Mouse (Mus musculus): Measurements from ENCODE around the gene Paox.
"Not testable (repeated sequence)": the region's sequence is repeated elsewhere in the genome, so short reads cannot be mapped to it uniquely, and the experiment has no call there.

Gene Paox

DNA sequence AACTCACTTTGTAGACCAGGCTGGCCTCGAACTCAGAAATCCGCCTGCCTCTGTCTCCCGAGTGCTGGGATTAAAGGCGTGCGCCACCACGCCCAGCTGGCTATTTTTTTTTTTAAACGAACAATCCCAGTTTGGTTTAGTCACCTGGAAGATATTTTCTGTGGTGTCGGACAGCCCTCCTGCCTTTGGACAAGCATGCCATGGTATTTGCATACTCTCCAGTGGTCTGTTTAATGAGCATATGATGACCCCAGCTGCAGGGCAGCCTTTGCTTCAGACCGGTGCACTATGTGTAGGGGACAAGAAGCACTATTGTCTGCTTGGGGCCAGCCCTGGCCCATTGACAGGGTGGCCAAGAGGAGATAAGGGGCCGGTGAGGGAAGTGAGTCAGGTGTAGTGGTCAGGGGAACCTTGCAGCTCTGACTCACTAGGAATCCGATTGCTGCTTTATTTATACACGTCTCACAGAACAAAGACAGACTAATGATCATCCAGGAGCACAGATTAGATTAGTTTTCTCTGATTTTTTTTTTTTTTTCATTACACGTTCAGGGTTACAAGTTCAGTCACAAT lies 5.8 kb downstream of the Paox start:
- no peak for DNase-seq

GRCm38 (mm10) chr7:140122765-140123164 lies 7.2 kb downstream of the Paox start:
- no peak for DNase-seq

DNA sequence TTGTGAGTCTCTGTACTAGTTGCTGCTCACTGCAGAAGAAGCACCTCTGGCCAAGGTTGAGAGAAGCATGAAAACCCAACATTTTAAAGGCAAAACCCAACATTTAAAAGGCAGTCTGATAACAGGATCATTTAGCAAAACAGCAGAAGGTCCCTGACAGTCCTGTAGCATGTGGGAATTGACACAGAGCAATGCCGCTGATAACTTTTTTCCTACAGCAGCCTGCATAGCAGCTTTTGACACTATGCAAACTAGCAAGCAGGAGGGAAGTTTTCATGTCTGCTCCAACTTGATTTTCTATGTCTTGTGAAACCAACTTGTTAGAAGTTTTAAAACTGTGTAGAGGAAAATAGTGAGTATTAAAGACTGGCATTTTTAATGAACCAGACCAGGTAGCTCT lies 8.8 kb downstream of the Paox start:
- DNase-seq, result no peak

GRCm38 (mm10) chr7:140125278-140126021 lies 9.9 kb downstream of the Paox start:
- peak; percentile 87 to 93 for DNase-seq

DNA sequence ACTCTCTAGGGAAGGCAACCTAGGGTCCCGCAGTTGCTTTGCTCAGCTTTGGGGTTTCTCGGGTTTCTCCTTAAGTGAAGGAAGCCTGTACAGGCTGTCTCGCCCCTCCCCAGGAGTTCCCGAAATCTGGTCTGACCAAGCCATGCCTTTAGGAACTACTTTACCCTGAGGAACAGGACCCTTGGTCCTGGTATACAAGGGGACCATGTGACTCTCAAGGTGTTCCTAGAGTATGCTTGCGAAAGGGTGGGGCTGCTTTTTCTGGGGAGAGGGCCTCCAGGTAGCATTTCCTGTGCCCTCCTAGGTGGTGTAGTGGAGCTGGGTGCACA lies 10.4 kb downstream of the Paox start:
- DNase-seq, result no peak

GRCm38 (mm10) chr7:140126934-140127333 lies 11.3 kb downstream of the Paox start:
- no peak for DNase-seq

GRCm38 (mm10) chr7:140127911-140128310 lies 12.3 kb downstream of the Paox start:
- DNase-seq, result no peak

GRCm38 (mm10) chr7:140132184-140132583 lies 16.6 kb downstream of the Paox start:
- DNase-seq, result not testable (repeated sequence)

GRCm38 (mm10) chr7:140134033-140134432 lies 18.4 kb downstream of the Paox start:
- DNase-seq, result not testable (repeated sequence)

- DNase-seq, result no peak
These were observed 19.6 kb downstream of the Paox start for GRCm38 (mm10) chr7:140135106-140135770.

DNA sequence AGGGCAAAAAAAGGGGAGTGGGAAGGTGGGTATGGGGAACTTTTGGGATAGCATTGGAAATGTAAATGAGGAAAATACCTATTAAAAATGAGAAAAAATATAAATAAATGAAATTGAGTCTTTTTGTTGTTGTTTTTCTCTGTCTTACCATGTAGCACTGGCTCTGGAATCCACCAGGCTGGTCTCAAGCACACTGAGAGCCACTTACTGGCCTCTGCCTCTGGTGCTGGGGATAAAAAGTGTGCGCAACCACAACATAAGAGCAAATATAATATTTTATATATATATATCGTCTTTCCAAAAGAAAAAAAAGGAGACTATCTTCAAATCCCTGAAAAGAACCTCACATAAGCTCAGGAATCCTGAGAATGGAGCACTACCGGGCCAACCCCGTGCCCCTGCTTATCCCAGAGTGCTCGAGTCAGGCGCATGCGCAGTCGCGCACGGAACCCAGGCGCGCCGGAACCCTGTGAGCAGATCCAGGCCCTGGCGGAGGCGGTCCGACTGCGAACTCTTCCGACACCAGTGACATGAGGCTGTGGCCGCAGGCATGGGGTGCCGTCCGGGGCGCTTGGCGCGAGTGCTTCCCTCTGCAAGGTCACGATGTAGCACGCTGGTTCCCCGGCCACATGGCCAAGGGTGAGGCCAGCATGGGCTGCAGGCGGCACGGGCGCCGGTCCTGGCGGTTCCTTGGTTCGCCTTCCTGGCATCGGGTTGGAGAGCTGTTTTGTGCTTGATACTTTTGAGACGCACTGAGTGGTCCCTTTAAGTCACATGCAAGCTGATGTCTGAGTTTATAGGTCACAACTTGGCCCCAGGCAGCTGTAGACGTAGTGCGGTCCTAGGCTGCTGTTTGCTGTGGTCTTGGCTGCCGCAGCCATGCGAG lies 21.8 kb downstream of the Paox start, which contains the start of gene Mtg1:
Mtg1 (plus strand) TSS at position 430 of the 886 bp plus-strand sequence.
- DNase-seq, result peak; percentile 97 to 99

- no peak for DNase-seq
These were observed 22.4 kb downstream of the Paox start for GRCm38 (mm10) chr7:140138021-140138310.

DNA sequence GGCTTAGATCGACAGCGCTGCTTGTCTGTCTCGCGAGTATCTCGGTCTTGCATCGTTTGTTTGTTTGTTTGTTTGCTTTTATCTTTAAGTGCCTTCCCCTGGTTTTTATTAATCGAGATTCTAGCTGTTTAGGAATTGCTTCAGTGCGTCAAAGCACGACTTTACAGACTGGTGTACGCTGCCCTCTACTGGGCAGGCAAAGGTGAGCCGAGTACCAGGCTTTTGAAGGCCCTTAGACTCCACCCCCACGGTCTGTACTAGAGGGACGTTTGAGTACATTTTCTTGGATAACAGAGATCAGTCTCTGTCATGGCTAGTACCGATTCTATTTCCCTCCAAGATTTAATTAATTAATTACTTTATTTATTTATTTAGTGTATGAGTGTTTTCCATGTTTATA lies 25.8 kb downstream of the Paox start:
- peak; percentile 71 to 76 for DNase-seq

DNA sequence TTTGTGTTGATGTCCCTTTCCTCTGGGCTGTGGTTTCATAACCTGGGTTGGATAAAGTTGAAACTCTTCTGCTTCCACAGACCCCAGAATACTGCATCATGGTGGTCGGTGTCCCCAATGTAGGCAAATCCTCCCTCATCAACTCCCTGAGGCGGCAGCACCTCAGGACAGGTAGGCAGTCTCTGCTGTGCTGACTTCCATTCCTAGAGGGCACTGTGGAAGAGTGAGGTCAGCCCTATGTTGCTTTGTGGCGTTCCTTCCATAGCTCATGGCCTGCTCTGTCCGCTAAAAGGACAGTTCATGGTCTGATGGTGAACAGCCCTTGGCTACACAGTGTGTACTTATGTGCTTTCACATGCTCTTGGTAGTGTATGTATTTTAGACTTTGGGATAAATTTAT lies 29.0 kb downstream of the Paox start:
- no peak for DNase-seq

GRCm38 (mm10) chr7:140153383-140153782 lies 37.8 kb downstream of the Paox start:
- DNase-seq, result peak; percentile 62

DNA sequence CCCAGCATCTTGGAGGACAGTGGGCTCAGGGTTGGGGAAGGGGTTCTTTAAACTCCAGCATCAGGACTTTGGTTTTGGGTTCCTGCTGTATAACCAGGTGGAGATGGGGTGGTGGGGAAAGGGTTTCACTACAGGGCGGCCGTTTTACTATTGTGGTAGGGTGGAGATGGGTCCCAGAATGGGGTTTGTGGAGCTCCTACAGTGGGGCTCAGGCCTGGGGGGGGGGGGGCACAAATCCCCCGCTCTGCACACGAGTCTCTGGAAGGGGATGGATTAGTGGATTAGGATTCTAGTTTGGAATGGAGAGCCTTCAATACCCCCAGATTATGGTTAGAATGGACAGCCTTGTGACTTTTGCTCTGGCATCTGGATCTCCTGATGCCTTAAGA lies 38.2 kb downstream of the Paox start:
- no peak for DNase-seq

- peak; percentile 70 to 74 for DNase-seq
These were observed 38.8 kb downstream of the Paox start, which contains the start of gene Sprn for GRCm38 (mm10) chr7:140154218-140154927. Gene Sprn (minus strand): TSS chr7:140154877.

DNA sequence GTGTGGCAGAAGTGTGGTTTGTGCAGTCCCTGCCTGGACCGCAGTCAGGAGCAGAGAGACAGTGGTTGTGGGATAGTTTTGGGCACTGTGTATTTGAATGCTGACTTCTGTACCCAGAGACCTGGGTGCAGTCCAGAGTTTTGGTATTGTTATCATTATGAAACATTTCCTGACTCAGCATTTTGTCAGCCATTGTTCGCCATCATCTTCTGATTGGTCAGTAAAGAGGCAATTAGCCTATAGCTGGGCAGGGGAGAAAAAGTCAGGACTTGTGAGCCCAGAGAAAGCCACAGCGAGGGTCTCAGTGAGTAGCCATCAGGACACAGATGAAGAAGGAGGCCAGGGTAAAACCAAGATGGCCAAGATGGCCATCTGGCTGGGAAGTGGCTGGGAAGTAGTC lies 44.8 kb downstream of the Paox start:
- DNase-seq, result no peak

DNA sequence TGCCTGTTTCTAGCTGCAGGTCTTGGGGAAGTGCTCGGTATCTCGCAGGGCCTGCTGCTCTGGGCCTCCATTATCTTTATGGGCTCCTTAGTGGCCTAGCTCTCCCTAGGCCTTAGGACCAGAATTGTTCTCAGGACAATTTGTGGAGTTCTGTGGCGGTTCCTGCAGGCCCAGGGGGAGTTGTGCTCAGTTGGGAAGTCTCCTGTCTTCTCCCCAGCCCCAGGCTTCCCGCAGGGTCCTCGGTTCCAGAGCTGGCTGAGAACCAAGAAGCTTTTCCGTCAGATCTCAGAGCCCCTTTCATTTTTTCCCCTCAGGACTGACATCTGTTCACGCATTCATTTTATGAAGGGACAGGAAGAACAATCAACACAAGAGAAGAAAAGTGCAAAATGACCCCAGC lies 49.1 kb downstream of the Paox start, which contains the start of gene Olfr522:
Olfr522 (minus strand) TSS at position 101 of the 400 bp plus-strand sequence.
- DNase-seq, result no peak

- DNase-seq, result no peak
These were observed 52.4 kb downstream of the Paox start for GRCm38 (mm10) chr7:140167950-140168349.

GRCm38 (mm10) chr7:140169386-140169785 lies 53.8 kb downstream of the Paox start:
- DNase-seq, result no peak

DNA sequence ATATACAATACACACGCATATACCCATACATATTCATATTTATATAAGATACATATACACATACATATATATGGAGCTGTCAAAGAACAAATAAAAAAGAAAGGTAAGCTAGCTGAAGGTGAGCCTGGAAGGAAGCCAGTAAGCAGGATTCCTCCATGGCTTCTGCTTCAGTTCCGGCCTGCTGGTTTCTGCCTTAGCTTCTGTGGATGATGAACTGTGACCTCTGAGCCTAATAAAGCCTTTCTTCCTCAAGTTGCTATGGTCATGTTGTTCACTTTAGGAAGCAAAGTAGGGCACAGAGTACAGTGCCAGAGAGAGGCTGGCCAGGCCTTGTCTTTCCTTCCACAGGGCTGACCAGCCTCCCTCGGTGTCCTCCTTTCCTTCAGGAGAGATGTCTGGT lies 55.3 kb downstream of the Paox start:
- DNase-seq, result no peak
